8 mouse cellular contexts compared by ENCODE assay signal in genomic region chr5:121710851-121711173, GRCm38 (mm10). TPM values are rescaled to one million over a fixed set of nuclear protein-coding genes. Genes with fewer than 3 reads are reported as not detected.
DNase-seq lines count a peak whose midpoint lies in the region; ATAC-seq lines count a peak whose summit lies in the region.

No protein-coding gene starts in this region.

- peak overlapping the region; percentile 90 for H3K4me2 ChIP-seq in hindbrain, embryonic 16.5 days (ENCODE audit: low read length)
- H3K4me2 ChIP-seq in midbrain, embryonic 14.5 days (ENCODE audit: low read length), result peak overlapping the region; percentile 85

- peak; percentile 10 for DNase-seq in layer of hippocampus, adult 9-11 months
- no peak for DNase-seq in layer of hippocampus, adult 18-20 months (ENCODE audit: low spot score in 2 of 2)
- DNase-seq in c-Kit-positive CD71-negative TER-119-negative erythroid progenitor cells, embryonic 14.5 days (ENCODE audit: low read depth), result peak; percentile 31
- no peak for DNase-seq in midbrain, embryonic 14.5 days
- DNase-seq in cerebellum, adult 18-20 months, result no peak
- DNase-seq in urinary bladder, adult 2 months (ENCODE audit: low spot score), result no peak
- DNase-seq in ovary, postnatal 10 days (ENCODE audit: low spot score), result no peak

- peak overlapping the region; percentile 99 for H3K4me3 ChIP-seq in hindbrain, embryonic 16.5 days (ENCODE audit: low read length)
- H3K4me3 ChIP-seq in midbrain, embryonic 14.5 days (replicated peaks; ENCODE audit: low read depth, low read length), result peak overlapping the region; percentile 96

- peaks cover 21% of the 10 kb centered on the region for H3K4me1 ChIP-seq in hindbrain, embryonic 16.5 days (ENCODE audit: control insufficient read depth, insufficient read depth, low read depth, low read length)
- peaks cover 27% of the 10 kb centered on the region for H3K4me1 ChIP-seq in midbrain, embryonic 14.5 days (ENCODE audit: control insufficient read depth, insufficient read depth, low read length)

- H3K36me3 ChIP-seq in hindbrain, embryonic 16.5 days (ENCODE audit: control insufficient read depth, insufficient read depth, low read length), result no peaks in the 10 kb centered on the region
- no peaks in the 10 kb centered on the region for H3K36me3 ChIP-seq in midbrain, embryonic 14.5 days (ENCODE audit: control insufficient read depth, insufficient read depth, low read length)

- no peak for ATAC-seq in hindbrain, embryonic 16.5 days
- ATAC-seq in midbrain, embryonic 14.5 days (ENCODE audit: low FRiP score, low TSS enrichment), result no peak

- H3K9ac ChIP-seq in hindbrain, embryonic 16.5 days (ENCODE audit: low read depth, low read length), result peak overlapping the region; percentile 97
- H3K9ac ChIP-seq in midbrain, embryonic 14.5 days (replicated peaks; ENCODE audit: low read length), result peak overlapping the region; percentile 98

- H3K27ac ChIP-seq in hindbrain, embryonic 16.5 days (ENCODE audit: low read depth, low read length), result peak overlapping the region; percentile 99
- H3K27ac ChIP-seq in midbrain, embryonic 14.5 days (replicated peaks; ENCODE audit: low read depth, low read length), result peak overlapping the region; percentile 98

- H3K27me3 ChIP-seq in hindbrain, embryonic 16.5 days (replicated peaks; ENCODE audit: control insufficient read depth, insufficient read depth, low read length), result no peaks in the 10 kb centered on the region
- no peaks in the 10 kb centered on the region for H3K27me3 ChIP-seq in midbrain, embryonic 14.5 days (ENCODE audit: control insufficient read depth, insufficient read depth, low read length)

- under 1% methylated on average over 12 of the region's 12 CpGs for WGBS in hindbrain, embryonic 16.5 days
- under 1% methylated on average over 12 of the region's 12 CpGs for WGBS in midbrain, embryonic 14.5 days

- no peaks in the 10 kb centered on the region for H3K9me3 ChIP-seq in hindbrain, embryonic 16.5 days (ENCODE audit: control insufficient read depth, low read length)
- no peaks in the 10 kb centered on the region for H3K9me3 ChIP-seq in midbrain, embryonic 14.5 days (ENCODE audit: control insufficient read depth, low read length)

RNA-seq across cellular contexts. Expression of gene Atxn2, which starts 0.3 kb away (rescaled TPM):
- 100 to 1,000 TPM; 212 to 241 TPM for total RNA-seq in layer of hippocampus, adult 18-20 months (2021)
- polyA plus RNA-seq in hindbrain, embryonic 16.5 days (2015; fragmentation: Nextera tagmentation; extraction: Ambion mirVana), result 52.4 and 53.9 TPM in 2 replicates
- 85.3 and 92.2 TPM in 2 replicates for polyA plus RNA-seq in midbrain, embryonic 14.5 days (2014; fragmentation: Nextera tagmentation; extraction: Ambion mirVana)
- polyA plus RNA-seq in urinary bladder, adult 2 months (2012; rRNA removed), result 60.6 and 85.3 TPM in 2 replicates

RNA-seq across cellular contexts. Expression of gene Brap, which starts 50.4 kb away (rescaled TPM):
- 10 to 100 TPM; 67.4 to 67.7 TPM for total RNA-seq in layer of hippocampus, adult 18-20 months (2021)
- 36.1 and 42.5 TPM in 2 replicates for polyA plus RNA-seq in hindbrain, embryonic 16.5 days (2015; fragmentation: Nextera tagmentation; extraction: Ambion mirVana)
- polyA plus RNA-seq in midbrain, embryonic 14.5 days (2014; fragmentation: Nextera tagmentation; extraction: Ambion mirVana), result 39.1 and 47.6 TPM in 2 replicates
- 34.7 and 37.1 TPM in 2 replicates for polyA plus RNA-seq in urinary bladder, adult 2 months (2012; rRNA removed)

RNA-seq across cellular contexts. Expression of gene Acad10, which starts 50.5 kb away (rescaled TPM):
- total RNA-seq in layer of hippocampus, adult 18-20 months (2021), result 1 to 10 TPM; 3.7 to 5.8 TPM
- 1.3 and 1.4 TPM in 2 replicates for polyA plus RNA-seq in hindbrain, embryonic 16.5 days (2015; fragmentation: Nextera tagmentation; extraction: Ambion mirVana)
- 1.4 and 2.4 TPM in 2 replicates for polyA plus RNA-seq in midbrain, embryonic 14.5 days (2014; fragmentation: Nextera tagmentation; extraction: Ambion mirVana)
- 9.6 and 10.3 TPM in 2 replicates for polyA plus RNA-seq in urinary bladder, adult 2 months (2012; rRNA removed)

Comparison
In these comparisons a context has a peak if more than half of its experiments do, and no peak if none do; other contexts are left out.
1. DNase-seq: peak in layer of hippocampus, adult 9-11 months (single experiment) and c-Kit-positive CD71-negative TER-119-negative erythroid progenitor cells, embryonic 14.5 days (single experiment); none in layer of hippocampus, adult 18-20 months (0 of 2), midbrain, embryonic 14.5 days (single experiment), cerebellum, adult 18-20 months (0 of 2), urinary bladder, adult 2 months (single experiment) and ovary, postnatal 10 days (single experiment).